Mouse (Mus musculus) erythroblast, embryonic 14.5 days (primary cell): ENCODE data around the gene Psmb7.

Experiments used
- GATA1 ChIP-seq: IDR thresholded peaks from 2 replicates; pipeline ENCODE4 v1.6.1; 2012; ENCODE audit warnings: low read length, inconsistent platforms, mixed read lengths
- TAL1 ChIP-seq: IDR thresholded peaks from 3 replicates; pipeline ENCODE4 v1.6.1; 2012; ENCODE audit warnings: low read length, inconsistent platforms, mixed read lengths

GRCm38 (mm10) chr2:38614437-38614836 lies 29.4 kb downstream of the Psmb7 start:
- no peak for TF ChIP-seq GATA1
- TF ChIP-seq TAL1 = no peak
